Mouse (Mus musculus) midbrain, postnatal 0 days (tissue): ENCODE data around the gene Ppm1h. TPM values are rescaled to one million over a fixed set of nuclear protein-coding genes. Genes with fewer than 3 reads are reported as not detected.

Experiments
- ATAC-seq: fragments of 200-750 bp; cut with Nextera tagmentation; 2 replicates; pipeline ENCODE4 v1.8.0; 2017; ENCODE audit warnings: moderate number of reproducible peaks, mild to moderate bottlenecking, moderate TSS enrichment, moderate library complexity; ENCODE audit not compliant: low FRiP score
- DNase-seq: peaks from one replicate; pipeline ENCODE4 v3.0.0-alpha.2; 2015; ENCODE audit warnings: low spot score
- H3K27ac ChIP-seq: fragments of 300-500 bp; sonication (generic); 2 replicates; pipeline ENCODE4 v1.5.1; 2014; ENCODE audit warnings: low read depth, mild to moderate bottlenecking, low read length, mixed read lengths
- H3K27me3 ChIP-seq: fragments of 300-500 bp; sonication (generic); 2 replicates; pipeline ENCODE4 v1.6.1; 2014; ENCODE audit warnings: low read length, control low read depth, mixed read lengths; ENCODE audit not compliant: insufficient read depth
- H3K36me3 ChIP-seq: fragments of 300-500 bp; sonication (generic); 2 replicates; pipeline ENCODE4 v1.6.1; 2014; ENCODE audit warnings: low read length, control low read depth, mixed read lengths; ENCODE audit not compliant: insufficient read depth
- H3K4me1 ChIP-seq: fragments of 300-500 bp; sonication (generic); 2 replicates; pipeline ENCODE4 v1.6.1; 2014; ENCODE audit warnings: mild to moderate bottlenecking, control low read depth, antibody characterized with exemption, low read length, mixed read lengths; ENCODE audit not compliant: insufficient read depth
- H3K4me2 ChIP-seq: fragments of 300-500 bp; sonication (generic); 2 replicates; pipeline ENCODE4 v1.6.1; 2014; ENCODE audit warnings: low read depth, mild to moderate bottlenecking, low read length, mixed read lengths; ENCODE audit not compliant: poor library complexity, severe bottlenecking
- H3K4me3 ChIP-seq: fragments of 300-500 bp; sonication (generic); 2 replicates; pipeline ENCODE4 v1.5.1; 2014; ENCODE audit warnings: low read depth, mild to moderate bottlenecking, low read length, moderate library complexity
- H3K9ac ChIP-seq: fragments of 300-500 bp; sonication (generic); replicated peaks from 2 replicates; pipeline ENCODE4 v1.6.1; 2014; ENCODE audit warnings: mild to moderate bottlenecking, low read length, moderate library complexity, mixed read lengths; ENCODE audit not compliant: poor library complexity, severe bottlenecking
- H3K9me3 ChIP-seq: fragments of 300-500 bp; sonication (generic); 2 replicates; pipeline ENCODE4 v1.6.1; 2016; ENCODE audit warnings: low read length, control low read depth
- CTCF ChIP-seq: IDR thresholded peaks from 2 replicates; pipeline ENCODE4 v1.5.1; 2016; ENCODE audit warnings: antibody characterized with exemption, mild to moderate bottlenecking
- WGBS: fragments of 180-500 bp; shearing (Covaris S2); extraction: QIAGEN DNeasy Blood & Tissue Kit; methylation state at CpG from one replicate; pipeline ENCODE4 v1.1.7; 2014; 5-methylcytosine and 5-hydroxymethylcytosine counted together
- polyA plus RNA-seq: library from polyadenylated mRNA; unstranded; fragments of >200 nt; fragmentation: Nextera tagmentation; extraction: Ambion mirVana; gene quantifications from 2 replicates; pipeline ENCODE4 v1.2.1, GENCODE M21; 2015
- total RNA-seq: library from RNA; depleted of rRNA; stranded (reverse); fragments of >200 nt; gene quantifications from 2 replicates; pipeline ENCODE4 v1.2.3, GENCODE M21; 2014

Gene Ppm1h
- total and polyA plus RNA-seq, 2 experiments from 2014 or later: 28.0 to 42.8 TPM

DNA sequence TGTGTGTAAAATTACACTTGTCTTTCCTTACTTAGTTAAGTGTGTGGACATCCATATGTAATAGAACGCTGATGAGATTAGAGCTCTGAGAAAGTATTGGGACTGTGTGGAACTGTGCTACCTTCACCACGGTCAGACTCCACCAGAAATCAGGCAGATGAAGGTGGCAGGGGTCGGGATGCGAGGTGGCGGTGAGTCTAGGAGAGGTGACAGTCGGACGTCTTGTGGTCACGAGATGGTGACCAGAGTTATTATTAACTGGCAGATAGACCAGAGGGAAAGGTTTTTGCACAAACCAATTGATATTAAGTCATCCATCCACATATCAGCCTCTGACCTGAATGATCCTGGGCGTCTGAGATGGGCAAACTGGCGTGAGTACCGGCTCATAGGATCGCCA is 70.5 kb downstream of the Ppm1h start:
- Histone ChIP-seq H3K9me3 (no peaks in the 10 kb centered on the region), H3K27ac (no peak overlapping the region), H3K9ac (no peak overlapping the region), H3K36me3 (no peaks in the 10 kb centered on the region), H3K27me3 (no peaks in the 10 kb centered on the region), H3K4me1 (0 out of 2 replicates have a peak, but pooled peaks cover 5% of the 10 kb centered on the region), H3K4me2 (no peak overlapping the region), H3K4me3 (no peak overlapping the region)
- no peak for TF ChIP-seq CTCF
- WGBS: 84% methylated on average over 12 of the region's 12 CpGs
- DNase-seq (no peak), ATAC-seq (no peak)

GRCm38 (mm10) chr10:122749876-122750275 is 71.3 kb downstream of the Ppm1h start:
- ATAC-seq: no peak
- 85% methylated on average over 7 of the region's 7 CpGs for WGBS

DNA sequence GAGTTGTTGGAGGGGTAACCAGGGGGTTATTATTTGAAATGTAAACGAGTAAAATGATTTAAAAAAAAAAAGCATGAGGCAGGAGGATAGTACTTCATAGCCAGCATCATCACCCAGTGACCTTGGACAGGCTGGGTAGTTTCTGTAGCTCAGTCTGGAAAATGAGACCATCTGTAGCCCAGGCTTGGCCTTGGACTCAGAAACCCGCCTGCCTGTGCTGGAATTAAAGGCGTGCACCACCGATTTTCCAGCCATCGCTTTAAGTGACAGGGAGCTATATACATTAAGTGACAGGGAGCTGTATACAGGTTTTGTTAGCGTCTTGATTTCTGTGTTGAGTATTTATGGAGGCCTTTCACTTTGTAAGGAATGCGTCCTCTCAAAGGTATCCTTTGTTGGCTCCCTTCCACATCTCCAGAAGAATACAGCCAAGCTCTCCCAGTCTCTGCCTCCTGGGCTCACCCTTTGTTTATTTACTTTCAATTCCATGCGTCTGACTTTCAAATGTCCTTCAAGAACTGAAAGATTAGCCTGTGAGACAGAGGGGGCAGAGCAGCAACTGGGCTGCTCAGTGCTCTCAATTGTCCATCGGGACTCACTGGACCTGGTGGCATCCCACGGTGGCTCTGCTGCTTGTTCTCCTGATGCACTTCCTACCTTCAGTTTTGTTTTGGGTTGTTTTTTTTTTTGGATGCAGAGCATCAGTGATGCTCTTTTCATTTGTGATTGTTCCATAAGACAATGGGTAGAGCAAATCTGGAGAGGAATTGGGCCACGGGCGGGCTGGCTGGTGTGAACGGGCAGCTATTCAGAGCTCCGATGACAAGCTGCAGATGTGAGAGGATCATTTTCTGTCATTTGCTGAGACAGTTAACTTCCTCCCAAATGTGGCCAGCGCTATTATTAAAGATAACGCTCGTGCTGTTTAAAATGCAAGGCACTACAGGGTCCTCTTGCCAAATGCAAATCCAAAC is 74.7 kb downstream of the Ppm1h start:
- H3K9ac ChIP-seq: no peak overlapping the region
- H3K4me2 ChIP-seq: 0 out of 2 replicates have a peak overlapping the region, but pooled peaks have one; percentile 0
- H3K27ac ChIP-seq: no peak overlapping the region
- H3K27me3 ChIP-seq: no peaks in the 10 kb centered on the region
- H3K4me3 ChIP-seq: no peak overlapping the region
- DNase-seq (no peak), ATAC-seq (no peak)
- H3K36me3 ChIP-seq: no peaks in the 10 kb centered on the region
- 22% methylated on average over 17 of the region's 17 CpGs for WGBS
- 0 out of 2 replicates have a peak, but pooled peaks cover 5% of the 10 kb centered on the region for H3K4me1 ChIP-seq
- TF ChIP-seq CTCF: no peak
- no peaks in the 10 kb centered on the region for H3K9me3 ChIP-seq

More at GRCm38 (mm10) chr10:122749876-122750275, 71.3 kb downstream of the Ppm1h start:
- H3K27me3 ChIP-seq: no peaks in the 10 kb centered on the region
- H3K4me2 ChIP-seq: no peak overlapping the region
- H3K4me3 ChIP-seq: no peak overlapping the region
- 0 out of 2 replicates have a peak, but pooled peaks cover 5% of the 10 kb centered on the region for H3K4me1 ChIP-seq
- H3K36me3 ChIP-seq: no peaks in the 10 kb centered on the region
- DNase-seq: no peak
- H3K9me3 ChIP-seq: no peaks in the 10 kb centered on the region
- no peak overlapping the region for H3K27ac ChIP-seq
- H3K9ac ChIP-seq: no peak overlapping the region
- TF ChIP-seq CTCF: no peak

DNA sequence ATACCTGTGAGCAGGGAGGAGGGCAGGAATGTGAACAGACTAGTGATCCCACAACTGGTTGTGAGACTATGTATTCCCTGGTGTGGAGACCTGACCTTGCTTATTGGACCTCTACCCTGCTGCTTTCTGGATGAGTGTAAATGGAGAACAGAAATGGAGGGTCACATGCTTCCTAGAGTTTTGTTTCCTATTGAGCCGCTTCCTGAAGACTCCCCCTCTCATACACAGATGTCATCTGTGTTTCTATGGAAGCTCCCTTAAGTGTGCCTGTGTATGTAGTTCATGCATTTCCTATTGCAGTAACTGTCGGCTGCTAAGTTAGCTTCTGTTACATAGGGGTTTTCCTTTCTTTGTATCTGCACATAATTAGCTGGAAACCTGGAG is 75.4 kb downstream of the Ppm1h start:
- DNase-seq: no peak
- no peak overlapping the region for H3K9ac ChIP-seq
- 0 out of 2 replicates have a peak, but pooled peaks cover 5% of the 10 kb centered on the region for H3K4me1 ChIP-seq
- H3K27ac ChIP-seq: no peak overlapping the region
- no peak for ATAC-seq
- 40% methylated on average over 2 of the region's 2 CpGs for WGBS
- H3K4me3 ChIP-seq: no peak overlapping the region
- H3K9me3 ChIP-seq: no peaks in the 10 kb centered on the region
- 0 out of 2 replicates have a peak overlapping the region, but pooled peaks have one; percentile 0 for H3K4me2 ChIP-seq
- no peaks in the 10 kb centered on the region for H3K36me3 ChIP-seq
- no peak for TF ChIP-seq CTCF
- H3K27me3 ChIP-seq: no peaks in the 10 kb centered on the region

DNA sequence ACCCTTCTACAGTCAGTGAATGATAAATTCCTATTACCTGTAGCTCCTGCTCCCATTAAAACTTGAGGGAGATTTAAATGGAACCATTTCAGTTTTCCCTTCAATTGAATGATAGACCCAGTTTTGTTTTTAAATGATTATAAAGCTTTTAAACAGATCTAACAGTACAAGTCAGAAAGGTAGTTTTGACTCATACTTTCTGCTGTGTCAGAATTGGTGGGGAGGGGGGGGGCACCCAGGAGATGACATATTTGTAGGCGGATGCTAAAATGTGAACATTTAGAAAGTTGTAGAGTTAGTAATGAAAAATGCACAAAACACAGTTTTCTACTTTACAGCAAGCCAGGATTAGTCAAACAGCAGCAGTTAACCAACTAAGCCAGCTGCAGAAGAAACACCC is 76.4 kb downstream of the Ppm1h start:
- WGBS: 100% methylated on average over 1 of the region's 1 CpGs

More for the DNA sequence above, 76.4 kb downstream of the Ppm1h start:
- no peak overlapping the region for H3K4me2 ChIP-seq
- no peak overlapping the region for H3K27ac ChIP-seq
- DNase-seq (no peak), ATAC-seq (no peak)
- no peaks in the 10 kb centered on the region for H3K36me3 ChIP-seq
- no peak overlapping the region for H3K9ac ChIP-seq
- H3K9me3 ChIP-seq: no peaks in the 10 kb centered on the region
- H3K4me3 ChIP-seq: no peak overlapping the region
- H3K27me3 ChIP-seq: no peaks in the 10 kb centered on the region
- TF ChIP-seq CTCF: no peak
- H3K4me1 ChIP-seq: 0 out of 2 replicates have a peak, but pooled peaks cover 5% of the 10 kb centered on the region
